Mouse (Mus musculus): Measurements from ENCODE around the gene Gpr156.

- no peak for TF ChIP-seq POLR2A (IDR thresholded peaks at IDR 0.05; ENCODE audit: borderline replicate concordance, control insufficient read depth, low read depth, low read length)
- TF ChIP-seq CTCF (IDR thresholded peaks at IDR 0.05; ENCODE audit: control insufficient read depth, insufficient read depth, low read length), result no peak
Observed at GRCm38 (mm10) chr16:37901318-37901717, 15.0 kb upstream of the Gpr156 start.

Data from bone marrow, adult 2 months (tissue).